Mouse (Mus musculus) spleen, adult 2 months (tissue): ENCODE measurements around the gene Filip1l.

ENCODE experiments used
- CTCF ChIP-seq: fragments of 200-500 bp; IDR thresholded peaks from 2 replicates; pipeline ENCODE4 v1.5.1; 2011; ENCODE audit warnings: mild to moderate bottlenecking, inconsistent platforms; ENCODE audit not compliant: insufficient read depth, insufficient read length, insufficient replicate concordance; ENCODE audit errors: extremely low read depth
- POLR2A ChIP-seq: fragments of 200-500 bp; IDR thresholded peaks from 2 replicates; pipeline ENCODE4 v1.6.1; 2011; ENCODE audit warnings: low read depth, low read length, inconsistent platforms

- TF ChIP-seq CTCF = no peak
- TF ChIP-seq POLR2A = no peak
These were observed 76.1 kb downstream of the Filip1l start for GRCm38 (mm10) chr16:57428977-57429376.
